Mouse (Mus musculus): ENCODE measurements around the gene Fgfr3. TPM values are rescaled to one million over a fixed set of nuclear protein-coding genes. Genes with fewer than 3 reads are reported as not detected.
A peak's percentile ranks its signal among the peaks of the same experiment; 100 is the strongest.

Fgfr3 gene
- polyA plus RNA-seq, 1 experiment: 150 TPM

DNA sequence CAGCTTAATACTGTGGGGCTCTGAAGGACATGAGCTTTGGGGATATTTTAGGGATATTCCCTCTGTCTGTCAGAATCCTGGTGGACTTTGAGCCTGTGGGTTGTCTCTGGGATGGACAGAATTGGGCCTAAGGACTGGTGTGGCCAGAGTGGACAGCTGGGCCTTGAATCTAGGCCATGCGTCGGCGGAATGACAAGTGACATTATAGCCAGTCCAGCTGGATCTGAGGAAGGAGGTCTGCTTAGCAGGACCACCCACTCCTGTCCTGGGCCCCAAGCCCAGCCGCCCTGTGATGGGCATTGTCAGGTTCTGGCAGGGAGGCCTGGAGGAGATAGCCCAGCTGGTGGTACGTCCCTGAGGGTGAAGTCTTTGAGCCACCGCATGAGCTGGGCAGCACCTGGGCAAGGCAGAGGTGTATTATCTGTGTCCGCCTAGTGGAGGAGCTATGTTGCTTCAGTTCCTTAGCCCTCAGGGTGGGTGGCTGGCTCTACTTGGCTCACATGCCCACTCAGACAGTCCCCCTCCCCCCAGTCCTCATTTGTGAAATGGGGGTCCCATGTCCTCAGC, 4.7 kb downstream of the Fgfr3 start:
- Histone ChIP-seq H3K4me3 (ENCODE audit: insufficient read depth, low read length) (no peak overlapping the region), H3K27ac (ENCODE audit: insufficient read depth, low read length) (peak overlapping the region; percentile 49; the same call in 1 of the 2 replicates), H3K4me1 (ENCODE audit: control insufficient read depth, insufficient read depth, low read length) (no peaks in the 10 kb centered on the region)
- TF ChIP-seq POLR2A (IDR thresholded peaks at IDR 0.05; ENCODE audit: extremely low read depth, insufficient read depth, low read length) (no peak), CTCF (IDR thresholded peaks at IDR 0.05; ENCODE audit: extremely low read depth, insufficient read depth, low read length) (no peak)

GRCm38 (mm10) chr5:33726891-33727290, 5.4 kb downstream of the Fgfr3 start:
- TF ChIP-seq POLR2A (IDR thresholded peaks at IDR 0.05; ENCODE audit: extremely low read depth, insufficient read depth, low read length) (no peak), CTCF (IDR thresholded peaks at IDR 0.05; ENCODE audit: extremely low read depth, insufficient read depth, low read length) (no peak)
- Histone ChIP-seq H3K27ac (ENCODE audit: insufficient read depth, low read length) (no peak overlapping the region), H3K4me1 (ENCODE audit: control insufficient read depth, insufficient read depth, low read length) (no peaks in the 10 kb centered on the region), H3K4me3 (ENCODE audit: insufficient read depth, low read length) (no peak overlapping the region)

- Histone ChIP-seq H3K4me1 (ENCODE audit: control insufficient read depth, insufficient read depth, low read length) (no peaks in the 10 kb centered on the region), H3K4me3 (ENCODE audit: insufficient read depth, low read length) (no peak overlapping the region), H3K27ac (ENCODE audit: insufficient read depth, low read length) (no peak overlapping the region)
- TF ChIP-seq CTCF (IDR thresholded peaks at IDR 0.05; ENCODE audit: extremely low read depth, insufficient read depth, low read length): no peak
- no peak for TF ChIP-seq POLR2A (IDR thresholded peaks at IDR 0.05; ENCODE audit: extremely low read depth, insufficient read depth, low read length)
Measured at GRCm38 (mm10) chr5:33728841-33729240, 7.4 kb downstream of the Fgfr3 start.

DNA sequence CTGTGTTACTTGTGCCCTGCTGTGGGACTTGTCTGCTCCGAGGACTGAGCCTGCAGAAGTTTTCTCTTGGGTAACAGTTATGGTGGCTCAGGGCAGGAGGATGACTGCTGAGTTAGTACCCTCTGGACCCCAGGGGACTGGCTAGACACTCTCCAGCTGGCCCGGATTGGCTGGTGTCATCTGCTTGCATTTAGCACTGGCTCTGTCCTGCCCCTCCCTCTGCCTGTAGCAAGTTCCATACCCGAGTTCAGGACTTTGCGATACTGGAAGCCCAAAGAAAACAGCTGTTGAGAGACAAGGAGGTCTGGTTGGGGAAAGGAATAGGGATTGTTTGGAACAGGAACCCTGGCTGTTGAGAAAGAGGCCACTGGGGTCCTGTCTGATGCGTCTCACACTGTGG, 9.0 kb downstream of the Fgfr3 start:
- no peak overlapping the region for H3K4me3 ChIP-seq (ENCODE audit: insufficient read depth, low read length)
- no peak overlapping the region for H3K27ac ChIP-seq (ENCODE audit: insufficient read depth, low read length)
- H3K4me1 ChIP-seq (ENCODE audit: control insufficient read depth, insufficient read depth, low read length): no peaks in the 10 kb centered on the region
- TF ChIP-seq POLR2A (IDR thresholded peaks at IDR 0.05; ENCODE audit: extremely low read depth, insufficient read depth, low read length) (no peak), CTCF (IDR thresholded peaks at IDR 0.05; ENCODE audit: extremely low read depth, insufficient read depth, low read length) (no peak)

GRCm38 (mm10) chr5:33731051-33731450, 9.6 kb downstream of the Fgfr3 start:
- Histone ChIP-seq H3K4me1 (ENCODE audit: control insufficient read depth, insufficient read depth, low read length) (no peaks in the 10 kb centered on the region), H3K27ac (ENCODE audit: insufficient read depth, low read length) (no peak overlapping the region), H3K4me3 (ENCODE audit: insufficient read depth, low read length) (0 out of 2 replicates have a peak overlapping the region, but pooled peaks have one; percentile 13)
- TF ChIP-seq CTCF (IDR thresholded peaks at IDR 0.05; ENCODE audit: extremely low read depth, insufficient read depth, low read length) (no peak), POLR2A (IDR thresholded peaks at IDR 0.05; ENCODE audit: extremely low read depth, insufficient read depth, low read length) (no peak)

DNA sequence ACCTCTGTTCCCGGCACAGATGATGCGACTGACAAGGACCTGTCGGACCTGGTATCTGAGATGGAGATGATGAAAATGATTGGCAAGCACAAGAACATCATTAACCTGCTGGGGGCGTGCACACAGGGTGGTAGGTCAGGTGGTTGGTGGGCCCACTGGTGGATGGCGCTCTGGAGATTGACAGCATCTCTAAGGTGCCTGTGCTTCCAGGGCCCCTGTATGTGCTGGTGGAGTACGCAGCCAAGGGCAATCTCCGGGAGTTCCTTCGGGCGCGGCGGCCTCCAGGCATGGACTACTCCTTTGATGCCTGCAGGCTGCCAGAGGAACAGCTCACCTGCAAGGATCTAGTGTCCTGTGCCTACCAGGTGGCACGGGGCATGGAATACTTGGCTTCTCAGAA, 12.4 kb downstream of the Fgfr3 start:
- no peak overlapping the region for H3K4me3 ChIP-seq (ENCODE audit: insufficient read depth, low read length)
- H3K4me1 ChIP-seq (ENCODE audit: control insufficient read depth, insufficient read depth, low read length): no peaks in the 10 kb centered on the region
- H3K27ac ChIP-seq (ENCODE audit: insufficient read depth, low read length): no peak overlapping the region
- no peak for TF ChIP-seq POLR2A (IDR thresholded peaks at IDR 0.05; ENCODE audit: extremely low read depth, insufficient read depth, low read length)
- TF ChIP-seq CTCF (IDR thresholded peaks at IDR 0.05; ENCODE audit: extremely low read depth, insufficient read depth, low read length): no peak

DNA sequence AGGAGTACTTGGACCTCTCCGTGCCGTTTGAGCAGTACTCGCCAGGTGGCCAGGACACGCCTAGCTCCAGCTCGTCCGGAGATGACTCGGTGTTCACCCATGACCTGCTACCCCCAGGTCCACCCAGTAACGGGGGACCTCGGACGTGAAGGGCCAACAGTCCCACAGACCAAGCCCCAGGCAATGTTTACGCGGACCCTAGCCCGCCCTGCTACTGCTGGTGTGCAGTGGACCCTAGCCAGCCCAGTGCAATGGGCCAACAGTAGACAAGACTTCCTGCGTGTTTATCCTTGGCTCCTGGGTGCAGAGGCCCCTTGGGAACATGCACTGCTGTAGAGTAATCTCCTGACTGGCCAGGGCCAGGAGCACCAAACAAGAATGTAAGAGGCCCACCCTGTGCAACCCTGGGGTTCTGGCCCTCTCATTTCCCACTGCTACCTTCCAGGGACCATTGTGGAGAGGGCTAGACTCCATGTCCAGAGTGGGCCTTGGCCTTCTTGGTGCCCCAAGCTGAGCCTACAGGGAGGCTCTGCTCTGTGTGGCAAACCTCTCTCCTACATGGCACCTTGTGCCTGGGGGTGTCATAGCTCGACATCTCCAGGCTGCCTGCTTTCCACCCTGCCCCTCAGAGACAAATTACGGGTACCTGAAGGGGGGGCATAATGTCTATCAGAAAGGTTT, 14.1 kb downstream of the Fgfr3 start:
- TF ChIP-seq CTCF (IDR thresholded peaks at IDR 0.05; ENCODE audit: extremely low read depth, insufficient read depth, low read length): no peak
- no peak for TF ChIP-seq POLR2A (IDR thresholded peaks at IDR 0.05; ENCODE audit: extremely low read depth, insufficient read depth, low read length)
- Histone ChIP-seq H3K4me3 (ENCODE audit: insufficient read depth, low read length) (no peak overlapping the region), H3K4me1 (ENCODE audit: control insufficient read depth, insufficient read depth, low read length) (no peaks in the 10 kb centered on the region), H3K27ac (ENCODE audit: insufficient read depth, low read length) (no peak overlapping the region)

GRCm38 (mm10) chr5:33736230-33736629, 14.8 kb downstream of the Fgfr3 start:
- no peak for TF ChIP-seq CTCF (IDR thresholded peaks at IDR 0.05; ENCODE audit: extremely low read depth, insufficient read depth, low read length)
- no peak for TF ChIP-seq POLR2A (IDR thresholded peaks at IDR 0.05; ENCODE audit: extremely low read depth, insufficient read depth, low read length)
- H3K4me1 ChIP-seq (ENCODE audit: control insufficient read depth, insufficient read depth, low read length): no peaks in the 10 kb centered on the region
- H3K4me3 ChIP-seq (ENCODE audit: insufficient read depth, low read length): no peak overlapping the region
- no peak overlapping the region for H3K27ac ChIP-seq (ENCODE audit: insufficient read depth, low read length)

- H3K4me1 ChIP-seq (ENCODE audit: control insufficient read depth, insufficient read depth, low read length): no peaks in the 10 kb centered on the region
- TF ChIP-seq POLR2A (IDR thresholded peaks at IDR 0.05; ENCODE audit: extremely low read depth, insufficient read depth, low read length): no peak
- TF ChIP-seq CTCF (IDR thresholded peaks at IDR 0.05; ENCODE audit: extremely low read depth, insufficient read depth, low read length): peak; percentile 91
- H3K4me3 ChIP-seq (ENCODE audit: insufficient read depth, low read length): no peak overlapping the region
- no peak overlapping the region for H3K27ac ChIP-seq (ENCODE audit: insufficient read depth, low read length)
Measured at GRCm38 (mm10) chr5:33737903-33738321, 16.4 kb downstream of the Fgfr3 start.

DNA sequence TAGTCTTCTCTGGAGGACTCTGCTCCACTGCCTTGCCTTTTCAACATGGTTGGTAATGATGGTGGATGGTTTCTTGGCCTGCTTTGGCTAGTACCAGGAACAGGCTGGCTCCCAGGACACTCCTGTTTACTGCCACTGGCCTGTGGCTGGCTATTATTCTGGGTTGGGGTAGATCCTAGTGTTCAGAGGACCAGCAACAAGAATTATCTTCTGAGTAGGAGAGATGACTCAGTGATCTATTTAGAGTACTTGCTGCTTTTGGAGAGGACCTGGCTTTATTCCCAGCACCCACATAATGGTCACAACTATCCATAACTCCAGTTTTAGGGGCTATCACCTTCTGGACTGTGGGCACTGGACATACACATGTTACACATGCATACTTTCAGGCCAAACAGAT, 16.9 kb downstream of the Fgfr3 start:
- Histone ChIP-seq H3K4me3 (ENCODE audit: insufficient read depth, low read length) (no peak overlapping the region), H3K27ac (ENCODE audit: insufficient read depth, low read length) (no peak overlapping the region), H3K4me1 (ENCODE audit: control insufficient read depth, insufficient read depth, low read length) (no peaks in the 10 kb centered on the region)
- no peak for TF ChIP-seq CTCF (IDR thresholded peaks at IDR 0.05; ENCODE audit: extremely low read depth, insufficient read depth, low read length)
- TF ChIP-seq POLR2A (IDR thresholded peaks at IDR 0.05; ENCODE audit: extremely low read depth, insufficient read depth, low read length): no peak
